Mouse (Mus musculus): ENCODE measurements around the gene Btrc. TPM values are rescaled to one million over a fixed set of nuclear protein-coding genes. Genes with fewer than 3 reads are reported as not detected.
A peak's percentile ranks its signal among the peaks of the same experiment; 100 is the strongest.

The Btrc gene
- polyA plus RNA-seq, 1 experiment from 2014 or later: 50.3 TPM

DNA sequence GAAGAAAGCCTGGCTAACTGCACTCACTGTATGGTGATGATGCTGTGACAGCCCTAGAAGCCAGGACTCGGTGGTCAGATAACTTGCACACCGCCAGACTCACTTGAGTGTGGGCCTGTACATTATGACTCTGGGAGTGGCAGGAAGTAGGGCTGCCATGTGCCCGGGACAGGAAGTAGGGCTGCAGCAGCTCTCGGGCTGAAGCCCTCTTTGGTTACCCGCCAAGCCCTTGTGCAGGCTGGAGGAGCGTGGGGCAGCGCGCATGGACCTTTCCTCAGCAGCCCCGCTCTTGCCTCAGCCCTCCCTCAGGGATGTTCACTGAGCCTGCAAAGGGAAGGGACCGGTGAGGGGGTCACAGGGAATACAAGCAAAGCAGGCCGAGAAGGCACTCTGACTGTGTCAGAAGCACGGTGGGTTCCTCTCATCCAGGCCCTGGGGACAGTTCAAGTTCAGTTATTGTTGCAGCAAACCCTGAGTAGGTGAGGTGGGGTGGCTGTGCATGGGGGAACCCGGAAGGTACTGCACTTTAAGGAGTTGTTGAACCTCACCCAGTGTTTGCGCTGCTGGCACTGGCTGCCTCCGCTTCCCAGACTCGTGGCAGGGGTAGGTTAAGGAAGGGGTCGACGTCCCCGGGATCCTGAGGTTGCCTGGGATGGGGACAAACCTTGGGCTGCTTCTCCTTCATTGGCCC is 211.6 kb downstream of the Btrc start:
- Histone ChIP-seq H3K4me1 (ENCODE audit: control insufficient read depth, low read depth, low read length) (peaks cover 39% of the 10 kb centered on the region), H3K9ac (ENCODE audit: low read depth, low read length) (no peak overlapping the region), H3K9me3 (replicated peaks; ENCODE audit: control insufficient read depth, low read length) (no peaks in the 10 kb centered on the region), H3K4me2 (ENCODE audit: low read depth, low read length) (peak overlapping the region; percentile 4; the same call in 1 of the 2 replicates), H3K27me3 (ENCODE audit: control insufficient read depth, insufficient read depth, low read depth, low read length) (no peaks in the 10 kb centered on the region), H3K4me3 (ENCODE audit: low read depth, low read length) (no peak overlapping the region), H3K36me3 (ENCODE audit: control insufficient read depth, insufficient read depth) (no peaks in the 10 kb centered on the region), H3K27ac (ENCODE audit: low read length) (0 out of 2 replicates have a peak overlapping the region, but pooled peaks have one; percentile 29)
- WGBS (ENCODE audit: insufficient replicate concordance): 22% methylated on average over 19 of the region's 19 CpGs
- no peak for ATAC-seq (ENCODE audit: low read depth)

DNA sequence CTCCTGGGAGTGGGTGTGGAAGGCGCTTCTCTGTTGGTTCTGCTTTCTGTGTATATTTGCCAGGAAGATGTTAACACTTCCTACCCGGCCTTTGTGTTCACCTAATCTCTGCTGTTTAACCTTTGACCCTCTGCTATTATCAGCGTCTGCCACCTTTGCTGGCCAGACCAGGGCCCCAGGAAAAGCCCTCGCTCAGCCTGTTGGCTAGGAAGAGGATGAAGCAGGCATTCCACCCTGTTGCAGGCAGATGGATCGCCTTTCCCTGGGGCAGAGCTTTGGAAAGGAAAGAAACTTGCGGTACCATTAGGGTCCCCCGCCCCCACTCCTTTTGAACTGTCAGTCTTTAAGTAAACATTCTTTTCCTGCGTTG is 212.1 kb downstream of the Btrc start:
- no peaks in the 10 kb centered on the region for H3K9me3 ChIP-seq (replicated peaks; ENCODE audit: control insufficient read depth, low read length)
- no peaks in the 10 kb centered on the region for H3K27me3 ChIP-seq (ENCODE audit: control insufficient read depth, insufficient read depth, low read depth, low read length)
- H3K4me3 ChIP-seq (ENCODE audit: low read depth, low read length): no peak overlapping the region
- no peaks in the 10 kb centered on the region for H3K36me3 ChIP-seq (ENCODE audit: control insufficient read depth, insufficient read depth)
- H3K27ac ChIP-seq (ENCODE audit: low read length): no peak overlapping the region
- no peak overlapping the region for H3K9ac ChIP-seq (ENCODE audit: low read depth, low read length)
- no peak overlapping the region for H3K4me2 ChIP-seq (ENCODE audit: low read depth, low read length)
- 19% methylated on average over 8 of the region's 8 CpGs for WGBS (ENCODE audit: insufficient replicate concordance)
- H3K4me1 ChIP-seq (ENCODE audit: control insufficient read depth, low read depth, low read length): peaks cover 39% of the 10 kb centered on the region
- ATAC-seq (ENCODE audit: low read depth): peak; percentile 25; the same call in 1 of the 2 replicates

DNA sequence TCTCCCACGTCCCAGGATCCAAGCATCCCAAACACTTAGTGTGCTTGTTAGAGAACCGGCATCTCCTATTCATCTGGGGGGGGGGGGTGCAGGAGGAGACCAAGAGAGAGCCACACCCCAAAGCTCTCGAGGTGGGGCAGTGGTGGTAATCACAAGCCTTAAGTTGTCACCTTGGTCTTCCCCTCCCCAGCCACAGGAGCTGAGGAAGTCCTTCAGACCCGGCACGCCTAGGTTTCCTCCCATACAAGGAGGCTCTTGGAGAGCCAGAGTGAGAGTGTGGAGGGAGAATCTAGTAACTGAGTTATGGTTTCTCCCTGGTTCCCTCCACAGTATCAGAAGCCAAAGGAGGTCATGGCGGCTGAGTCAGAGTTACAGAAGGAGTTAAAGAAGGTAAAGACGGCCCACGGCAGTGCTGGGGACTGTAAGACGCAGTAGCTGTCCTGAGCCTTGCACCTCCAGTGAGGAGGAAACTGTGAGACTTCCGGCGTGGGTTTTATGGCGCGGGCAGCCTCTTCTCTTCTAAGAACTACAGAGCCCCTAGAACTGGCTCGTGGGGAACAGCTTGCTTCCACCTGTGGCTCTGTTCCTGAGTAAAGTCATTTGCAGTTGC is 213.7 kb downstream of the Btrc start:
- no peaks in the 10 kb centered on the region for H3K36me3 ChIP-seq (ENCODE audit: control insufficient read depth, insufficient read depth)
- H3K4me1 ChIP-seq (ENCODE audit: control insufficient read depth, low read depth, low read length): peaks cover 39% of the 10 kb centered on the region
- no peak for ATAC-seq (ENCODE audit: low read depth)
- no peaks in the 10 kb centered on the region for H3K9me3 ChIP-seq (replicated peaks; ENCODE audit: control insufficient read depth, low read length)
- no peak overlapping the region for H3K4me3 ChIP-seq (ENCODE audit: low read depth, low read length)
- no peaks in the 10 kb centered on the region for H3K27me3 ChIP-seq (ENCODE audit: control insufficient read depth, insufficient read depth, low read depth, low read length)
- 36% methylated on average over 14 of the region's 14 CpGs for WGBS (ENCODE audit: insufficient replicate concordance)
- H3K27ac ChIP-seq (ENCODE audit: low read length): no peak overlapping the region
- no peak overlapping the region for H3K9ac ChIP-seq (ENCODE audit: low read depth, low read length)
- no peak overlapping the region for H3K4me2 ChIP-seq (ENCODE audit: low read depth, low read length)

DNA sequence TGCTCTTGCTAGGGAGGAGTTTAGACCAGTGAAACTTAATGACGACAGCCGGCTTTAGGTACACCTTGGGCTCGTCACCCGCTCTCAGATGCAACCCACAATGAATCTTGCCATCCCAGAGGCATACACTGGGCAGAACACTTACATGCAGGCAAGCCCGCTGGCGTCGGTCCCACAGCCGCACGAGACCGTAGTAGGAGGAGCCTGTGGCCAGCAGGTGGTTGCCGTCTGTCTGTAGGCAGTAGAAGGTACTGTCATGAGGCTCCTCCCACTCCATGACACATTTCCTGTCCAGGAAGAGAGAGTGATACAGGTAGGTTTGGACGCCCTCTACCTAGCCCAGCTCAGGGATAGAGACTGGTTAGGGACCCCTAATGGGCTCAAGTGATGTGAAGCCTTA is 215.4 kb downstream of the Btrc start:
- no peak overlapping the region for H3K4me2 ChIP-seq (ENCODE audit: low read depth, low read length)
- no peaks in the 10 kb centered on the region for H3K9me3 ChIP-seq (replicated peaks; ENCODE audit: control insufficient read depth, low read length)
- no peaks in the 10 kb centered on the region for H3K36me3 ChIP-seq (ENCODE audit: control insufficient read depth, insufficient read depth)
- no peak for ATAC-seq (ENCODE audit: low read depth)
- WGBS (ENCODE audit: insufficient replicate concordance): 78% methylated on average over 12 of the region's 12 CpGs
- no peak overlapping the region for H3K27ac ChIP-seq (ENCODE audit: low read length)
- no peak overlapping the region for H3K9ac ChIP-seq (ENCODE audit: low read depth, low read length)
- H3K27me3 ChIP-seq (ENCODE audit: control insufficient read depth, insufficient read depth, low read depth, low read length): no peaks in the 10 kb centered on the region
- H3K4me3 ChIP-seq (ENCODE audit: low read depth, low read length): no peak overlapping the region
- H3K4me1 ChIP-seq (ENCODE audit: control insufficient read depth, low read depth, low read length): peaks cover 25% of the 10 kb centered on the region

DNA sequence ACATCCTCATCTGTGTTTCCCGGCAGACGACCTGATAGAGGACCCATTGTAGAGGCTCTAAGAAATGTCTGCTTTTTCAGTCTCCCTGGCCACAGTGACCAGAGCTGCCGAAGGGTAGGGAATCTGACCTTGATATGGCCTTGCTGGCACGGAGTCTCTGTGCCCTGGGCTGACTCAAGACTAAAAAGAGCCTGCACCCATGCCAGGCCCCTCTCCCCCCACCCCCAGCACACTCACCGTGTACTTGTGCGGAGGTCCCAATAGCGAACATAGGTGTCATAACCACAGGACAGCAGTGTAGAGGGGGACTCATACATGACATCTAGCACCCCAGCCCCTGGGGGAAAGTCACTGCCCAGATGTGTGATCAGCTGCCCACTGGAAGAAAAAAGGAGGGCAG is 215.9 kb downstream of the Btrc start:
- ATAC-seq (ENCODE audit: low read depth): no peak
- Histone ChIP-seq H3K36me3 (ENCODE audit: control insufficient read depth, insufficient read depth) (no peaks in the 10 kb centered on the region), H3K27ac (ENCODE audit: low read length) (no peak overlapping the region), H3K27me3 (ENCODE audit: control insufficient read depth, insufficient read depth, low read depth, low read length) (no peaks in the 10 kb centered on the region), H3K4me2 (ENCODE audit: low read depth, low read length) (no peak overlapping the region), H3K4me1 (ENCODE audit: control insufficient read depth, low read depth, low read length) (peaks cover 22% of the 10 kb centered on the region), H3K9ac (ENCODE audit: low read depth, low read length) (no peak overlapping the region), H3K9me3 (replicated peaks; ENCODE audit: control insufficient read depth, low read length) (no peaks in the 10 kb centered on the region), H3K4me3 (ENCODE audit: low read depth, low read length) (no peak overlapping the region)
- 86% methylated on average over 7 of the region's 7 CpGs for WGBS (ENCODE audit: insufficient replicate concordance)

Other genes starting within 250 kb of the Btrc start
- gene Tlx1, start 213.1 kb upstream of the Btrc start, polyA plus RNA-seq (2015; fragmentation: Nextera tagmentation; extraction: Ambion mirVana): 0.07 TPM in 1 of 2 replicates, not detected in the other
- not detected in 2 replicates for gene Lbx1, start 127.9 kb upstream of the Btrc start, polyA plus RNA-seq (2015; fragmentation: Nextera tagmentation; extraction: Ambion mirVana)
- gene Poll, start 196.8 kb downstream of the Btrc start, polyA plus RNA-seq (2015; fragmentation: Nextera tagmentation; extraction: Ambion mirVana): 5.1 and 5.4 TPM in 2 replicates
- 10.1 and 10.2 TPM in 2 replicates for gene Gm17018, start 196.9 kb downstream of the Btrc start, polyA plus RNA-seq (2015; fragmentation: Nextera tagmentation; extraction: Ambion mirVana)

Data from liver, embryonic 16.5 days (tissue).